Mouse (Mus musculus) left cerebral cortex, postnatal 25 days (tissue): ENCODE results near the gene Olfr1084. TPM values are rescaled to one million over a fixed set of nuclear protein-coding genes. Genes with fewer than 3 reads are reported as not detected.
"Not testable (repeated sequence)": the region's sequence is repeated elsewhere in the genome, so short reads cannot be mapped to it uniquely, and the experiment has no call there.

Source experiments
- DNase-seq, 2 experiments: peaks; one replicate each; pipeline ENCODE4 v3.0.0; 2022; ENCODE audit warnings: low spot score in 2 of 2, mixed read lengths in 1 of 2
- intact Hi-C: fragments of 180-260 bp; cut with DNase I; formaldehyde crosslinking; loops from one replicate; pipeline ENCODE4 v1.15.1; 2025
- total RNA-seq, 2 experiments: library from RNA; stranded (reverse); gene quantifications; 2 replicates each; pipeline ENCODE4 v1.2.3; 2021

The Olfr1084 gene
- total RNA-seq, result not detected

DNA sequence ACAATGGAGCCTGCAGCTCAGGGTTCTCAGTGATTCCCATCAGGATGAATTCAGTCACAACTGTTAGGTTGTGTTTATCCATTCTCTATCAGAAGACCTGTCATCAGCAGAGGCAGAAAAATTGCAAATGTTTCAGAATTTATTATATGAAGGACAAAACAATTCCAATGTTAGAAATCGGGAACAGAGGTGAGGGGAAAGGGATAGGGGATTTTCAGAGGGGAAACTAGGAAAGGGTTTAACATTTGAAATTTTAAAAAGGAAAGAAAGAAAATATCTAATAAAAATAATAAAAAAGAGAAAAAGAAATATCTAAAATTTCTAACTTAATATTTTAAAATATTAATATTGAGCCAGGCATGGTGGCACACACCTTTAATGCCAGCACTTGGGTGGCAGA is at the start of gene Olfr1084:
Gene Olfr1084, minus strand, starts transcription at position 101 of the 400 bp plus-strand sequence.
- intact Hi-C loops, DNase-seq: not testable (repeated sequence)

DNA sequence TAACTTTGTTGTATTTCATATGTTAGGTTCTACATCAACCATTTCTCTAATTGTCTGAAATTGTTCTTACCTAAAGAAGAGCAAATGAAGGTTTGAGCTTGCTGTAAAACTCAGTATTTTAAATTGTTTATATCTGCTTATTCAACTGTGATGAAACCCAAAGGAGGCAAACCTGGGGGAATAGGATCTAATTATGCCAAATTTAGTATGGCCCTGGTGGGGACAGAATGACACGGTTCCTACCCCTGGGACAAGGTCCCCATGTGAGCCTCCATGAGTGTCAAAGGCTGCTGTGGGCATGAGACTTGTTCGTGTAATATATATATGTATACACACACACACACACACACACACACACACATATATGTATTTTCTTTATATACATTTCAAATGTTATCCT is 40.5 kb upstream of the Olfr1084 start, which contains the start of gene Olfr1086:
Gene Olfr1086, minus strand, starts transcription at position 101 of the 400 bp plus-strand sequence.
- intact Hi-C loops, result no loop called here
- DNase-seq, result no peak

DNA sequence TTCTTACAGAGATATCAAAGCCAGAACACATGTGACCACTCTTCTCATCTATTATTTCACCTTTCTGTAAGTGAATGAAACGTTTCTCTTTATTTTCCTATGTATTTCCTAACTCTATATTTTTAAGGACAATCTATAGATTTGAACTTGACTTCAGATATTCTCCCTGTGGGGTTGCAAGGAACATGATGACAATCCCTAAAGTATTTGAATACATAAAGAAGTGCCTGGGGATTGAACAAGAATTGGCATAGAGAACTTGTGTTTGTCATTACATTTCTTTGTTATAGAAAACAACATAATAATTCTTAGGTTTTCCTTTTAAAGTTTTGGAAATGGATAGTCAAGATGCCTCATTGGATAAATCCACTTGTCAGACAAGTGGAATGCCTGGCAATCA is 22.4 kb upstream of the Olfr1084 start, which contains the start of gene Olfr1085:
Gene Olfr1085, minus strand, starts transcription at position 101 of the 400 bp plus-strand sequence.
- intact Hi-C loops, result no loop called here
- DNase-seq, result no peak

DNA sequence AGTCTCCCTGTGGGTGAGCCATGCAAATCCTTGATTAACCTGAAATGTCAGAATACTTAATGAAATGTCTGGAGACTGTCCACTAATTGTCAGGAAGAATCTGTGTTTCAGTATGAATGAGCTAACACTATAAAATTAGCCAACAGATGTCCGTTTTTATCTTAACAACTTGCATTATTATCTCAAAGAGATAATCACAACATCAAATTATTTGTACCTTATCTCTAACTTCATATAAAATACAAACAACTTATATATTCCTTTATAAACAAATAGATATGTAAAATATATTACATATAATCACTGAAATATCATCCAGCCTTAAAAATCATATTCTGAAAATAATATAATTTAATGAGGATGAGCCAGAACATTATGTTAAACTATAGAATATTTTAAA is 40.7 kb downstream of the Olfr1084 start, which contains the start of gene Olfr1082:
Gene Olfr1082, minus strand, starts transcription at position 101 of the 400 bp plus-strand sequence.
- intact Hi-C loops, DNase-seq: not testable (repeated sequence)

Other genes starting within 250 kb of the Olfr1084 start
- not detected for gene Olfr1061, start 225.7 kb downstream of the Olfr1084 start, total RNA-seq
- not detected for gene Olfr1062, start 213.0 kb downstream of the Olfr1084 start, total RNA-seq
- not detected for gene Olfr1065, start 189.1 kb downstream of the Olfr1084 start, total RNA-seq
- gene Olfr1066, start 183.5 kb downstream of the Olfr1084 start, total RNA-seq, result not detected
- not detected for gene Olfr228, start 152.3 kb downstream of the Olfr1084 start, total RNA-seq
- not detected for gene Olfr1076, start 131.3 kb downstream of the Olfr1084 start, total RNA-seq
- gene Olfr1079, start 97.2 kb downstream of the Olfr1084 start, total RNA-seq, result not detected
- not detected for gene Olfr1080, start 81.5 kb downstream of the Olfr1084 start, total RNA-seq
- not detected for gene Olfr1082, start 40.8 kb downstream of the Olfr1084 start, total RNA-seq
- gene Olfr1085, start 22.3 kb upstream of the Olfr1084 start, total RNA-seq, result not detected
- not detected for gene Olfr1086, start 40.4 kb upstream of the Olfr1084 start, total RNA-seq
- not detected for gene Olfr1087, start 58.7 kb upstream of the Olfr1084 start, total RNA-seq
- gene Olfr1089, start 94.0 kb upstream of the Olfr1084 start, total RNA-seq, result not detected
- not detected for gene Olfr1090, start 119.3 kb upstream of the Olfr1084 start, total RNA-seq
- gene Olfr1093, start 142.8 kb upstream of the Olfr1084 start, total RNA-seq, result not detected
- not detected for gene Olfr141, start 170.3 kb upstream of the Olfr1084 start, total RNA-seq
- not detected for gene Olfr1094, start 184.9 kb upstream of the Olfr1084 start, total RNA-seq
- not detected for gene Olfr1095, start 212.0 kb upstream of the Olfr1084 start, total RNA-seq
- not detected for gene Gm13723, start 235.1 kb upstream of the Olfr1084 start, total RNA-seq